Mouse (Mus musculus) left cerebral cortex, adult 2 months (tissue): Measurements from ENCODE around the gene Usp40. TPM values are rescaled to one million over a fixed set of nuclear protein-coding genes. Genes with fewer than 3 reads are reported as not detected.

Source experiments
- DNase-seq, 2 experiments: peaks; one replicate each; pipeline ENCODE4 v3.0.0; 2021 to 2022; ENCODE audit warnings: low spot score in 2 of 2, mixed read lengths in 1 of 2; ENCODE audit errors: extremely low spot score in 1 of 2
- H3K27ac ChIP-seq: fragments of 200-600 bp; 2 replicates; pipeline ENCODE4 v1.8.1; 2022
- H3K4me3 ChIP-seq: fragments of 200-600 bp; 2 replicates; pipeline ENCODE4 v1.8.1; 2022
- CTCF ChIP-seq: fragments of 200-600 bp; IDR thresholded peaks from 2 replicates; pipeline ENCODE4 v1.8.1; 2022; ENCODE audit warnings: antibody characterized with exemption, mild to moderate bottlenecking, moderate library complexity
- intact Hi-C: fragments of 180-260 bp; cut with DNase I; formaldehyde crosslinking; loops from one replicate; pipeline ENCODE4 v1.15.1; 2025
- total RNA-seq, 2 experiments: library from RNA; stranded (reverse); gene quantifications; 2 replicates each; pipeline ENCODE4 v1.2.3; 2021

Usp40 gene
- total RNA-seq, 2 experiments from 2014 or later = 24.2 to 25.4 TPM

- H3K4me3 ChIP-seq = no peak overlapping the region
- intact Hi-C loops = loop anchor here (5.0 to 10.0 kb wide), 2 partner anchors 144 to 492 kb away; no protein-coding TSS in a partner anchor
- no peak for DNase-seq
- peak overlapping the region; percentile 64 for H3K27ac ChIP-seq
- peak; percentile 63 for TF ChIP-seq CTCF
These were observed 71.8 kb downstream of the Usp40 start for GRCm38 (mm10) chr1:87936516-87936915.

GRCm38 (mm10) chr1:87936075-87936474, 72.3 kb downstream of the Usp40 start:
- TF ChIP-seq CTCF = no peak
- Histone ChIP-seq H3K4me3 (no peak overlapping the region), H3K27ac (peak overlapping the region; percentile 74)
- peak in 1 of 2 experiments; percentile 41 for DNase-seq
- intact Hi-C loops = loop anchor here (5.0 to 10.0 kb wide), 2 partner anchors 144 to 491 kb away; no protein-coding TSS in a partner anchor

GRCm38 (mm10) chr1:87935546-87935945, 72.8 kb downstream of the Usp40 start:
- H3K4me3 ChIP-seq = no peak overlapping the region
- no peak for DNase-seq
- intact Hi-C loops = loop anchor here (5.0 to 10.0 kb wide), 2 partner anchors 143 to 491 kb away; no protein-coding TSS in a partner anchor
- peak overlapping the region; percentile 74 for H3K27ac ChIP-seq
- TF ChIP-seq CTCF = no peak

GRCm38 (mm10) chr1:87935095-87935494, 73.3 kb downstream of the Usp40 start:
- no peak for TF ChIP-seq CTCF
- peak overlapping the region; percentile 74 for H3K27ac ChIP-seq
- H3K4me3 ChIP-seq = no peak overlapping the region
- DNase-seq = peak in 1 of 2 experiments; percentile 30
- intact Hi-C loops = loop anchor here (5.0 to 10.0 kb wide), 2 partner anchors 143 to 490 kb away; no protein-coding TSS in a partner anchor

- no peak for TF ChIP-seq CTCF
- intact Hi-C loops = loop anchor here (10.0 kb wide), 1 partner anchor 488 kb away; no protein-coding TSS in a partner anchor
- no peak overlapping the region for H3K4me3 ChIP-seq
- peak overlapping the region; percentile 16 for H3K27ac ChIP-seq
- DNase-seq = peak in 1 of 2 experiments; percentile 29
These were observed 75.3 kb downstream of the Usp40 start for GRCm38 (mm10) chr1:87933051-87933450.

- no peak for TF ChIP-seq CTCF
- no peak for DNase-seq
- H3K27ac ChIP-seq = no peak overlapping the region; the same call in 1 of the 2 replicates
- intact Hi-C loops = loop anchor here (10.0 kb wide), 1 partner anchor 485 kb away; no protein-coding TSS in a partner anchor
- no peak overlapping the region for H3K4me3 ChIP-seq
These were observed 78.6 kb downstream of the Usp40 start for GRCm38 (mm10) chr1:87929730-87930129.

- no peak for TF ChIP-seq CTCF
- no peak for DNase-seq
- no peak overlapping the region for H3K4me3 ChIP-seq
- intact Hi-C loops = loop anchor here (5.0 kb wide), 2 partner anchors 138 to 158 kb away; no protein-coding TSS in a partner anchor
- no peak overlapping the region for H3K27ac ChIP-seq
These were observed 83.5 kb downstream of the Usp40 start for GRCm38 (mm10) chr1:87924888-87925287.

GRCm38 (mm10) chr1:87922666-87923065, 85.7 kb downstream of the Usp40 start:
- peak in 1 of 2 experiments; percentile 44 for DNase-seq

GRCm38 (mm10) chr1:87920056-87920614, 88.2 kb downstream of the Usp40 start:
- intact Hi-C loops = loop anchor here (5.0 kb wide), 2 partner anchors 133 to 153 kb away; no protein-coding TSS in a partner anchor

More at GRCm38 (mm10) chr1:87922666-87923065, 85.7 kb downstream of the Usp40 start:
- Histone ChIP-seq H3K27ac (no peak overlapping the region), H3K4me3 (no peak overlapping the region)
- intact Hi-C loops = loop anchor here (5.0 kb wide), 2 partner anchors 135 to 155 kb away; no protein-coding TSS in a partner anchor
- peak; percentile 76 for TF ChIP-seq CTCF

GRCm38 (mm10) chr1:87918061-87918460, 90.3 kb downstream of the Usp40 start:
- intact Hi-C loops = no loop called here
- no peak for DNase-seq
- no peak overlapping the region for H3K4me3 ChIP-seq
- TF ChIP-seq CTCF = no peak
- no peak overlapping the region for H3K27ac ChIP-seq

More at GRCm38 (mm10) chr1:87920056-87920614, 88.2 kb downstream of the Usp40 start:
- H3K27ac ChIP-seq = no peak overlapping the region
- DNase-seq = no peak
- no peak for TF ChIP-seq CTCF
- H3K4me3 ChIP-seq = no peak overlapping the region

GRCm38 (mm10) chr1:87917361-87917760, 91.0 kb downstream of the Usp40 start:
- no peak for TF ChIP-seq CTCF
- intact Hi-C loops = no loop called here
- H3K27ac ChIP-seq = no peak overlapping the region
- no peak overlapping the region for H3K4me3 ChIP-seq
- no peak for DNase-seq

GRCm38 (mm10) chr1:87913356-87913755, 95.0 kb downstream of the Usp40 start:
- no peak for TF ChIP-seq CTCF
- no peak overlapping the region for H3K4me3 ChIP-seq
- H3K27ac ChIP-seq = no peak overlapping the region
- intact Hi-C loops = loop anchor here (2.0 kb wide), 1 partner anchor 59 kb away; no protein-coding TSS in a partner anchor
- DNase-seq = no peak
